Mouse (Mus musculus) limb, embryonic 12.5 days (tissue): Measurements from ENCODE around the gene Spg11. TPM values are rescaled to one million over a fixed set of nuclear protein-coding genes. Genes with fewer than 3 reads are reported as not detected.

Source experiments
- ATAC-seq: fragments of 200-750 bp; cut with Nextera tagmentation; 2 replicates; pipeline ENCODE4 v1.8.0; 2017; ENCODE audit warnings: low read depth, moderate TSS enrichment; ENCODE audit not compliant: insufficient number of reproducible peaks, insufficient read depth, low FRiP score, low TSS enrichment
- H3K27ac ChIP-seq: fragments of 300-500 bp; sonication (generic); 2 replicates; pipeline ENCODE4 v1.5.1; 2016; ENCODE audit warnings: mild to moderate bottlenecking, moderate library complexity
- H3K27me3 ChIP-seq: fragments of 300-500 bp; sonication (generic); 2 replicates; pipeline ENCODE4 v1.6.1; 2016; ENCODE audit warnings: mild to moderate bottlenecking, moderate library complexity
- H3K36me3 ChIP-seq: fragments of 300-500 bp; sonication (generic); 2 replicates; pipeline ENCODE4 v1.6.1; 2016; ENCODE audit warnings: mild to moderate bottlenecking, moderate library complexity
- H3K4me1 ChIP-seq: fragments of 300-500 bp; sonication (generic); replicated peaks from 2 replicates; pipeline ENCODE4 v1.6.1; 2016
- H3K4me2 ChIP-seq: fragments of 300-500 bp; sonication (generic); 2 replicates; pipeline ENCODE4 v1.6.1; 2016; ENCODE audit warnings: mild to moderate bottlenecking, moderate library complexity
- H3K4me3 ChIP-seq: fragments of 300-500 bp; sonication (generic); replicated peaks from 2 replicates; pipeline ENCODE4 v1.5.1; 2016; ENCODE audit warnings: mild to moderate bottlenecking
- H3K9ac ChIP-seq: fragments of 300-500 bp; sonication (generic); replicated peaks from 2 replicates; pipeline ENCODE4 v1.6.1; 2016; ENCODE audit warnings: mild to moderate bottlenecking, moderate library complexity
- H3K9me3 ChIP-seq: fragments of 300-500 bp; sonication (generic); 2 replicates; pipeline ENCODE4 v1.6.1; 2016; ENCODE audit warnings: mild to moderate bottlenecking, moderate library complexity
- WGBS: fragments of 180-500 bp; shearing (Covaris S2); methylation state at CpG from one replicate; pipeline ENCODE4 v1.1.7; 2016; 5-methylcytosine and 5-hydroxymethylcytosine counted together
- polyA plus RNA-seq: library from polyadenylated mRNA; unstranded; fragments of >200 nt; fragmentation: Nextera tagmentation; extraction: Ambion mirVana; gene quantifications from 2 replicates; pipeline ENCODE4 v1.2.1, GENCODE M21; 2016

Spg11 gene
- polyA plus RNA-seq, 1 experiment from 2014 or later = 12.1 TPM

DNA sequence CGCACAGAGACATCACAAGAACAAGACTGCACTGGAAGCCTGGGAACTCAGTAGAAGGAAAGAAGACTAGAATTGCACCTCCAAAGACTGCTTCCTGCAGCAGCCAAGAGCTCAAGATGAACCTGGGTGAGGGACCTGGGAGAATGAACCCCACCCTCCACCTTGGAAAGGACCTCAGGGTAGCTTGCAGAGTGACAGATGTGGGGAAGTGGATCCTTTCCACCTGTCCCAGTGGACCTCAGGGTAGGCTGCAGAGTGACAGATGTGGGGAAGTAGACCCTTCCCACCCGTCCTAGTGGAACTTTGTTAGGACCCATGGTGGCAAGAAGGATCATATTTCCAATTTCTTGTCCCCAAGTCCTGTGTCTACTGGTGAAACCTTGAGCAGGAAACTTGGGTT is 37.1 kb upstream of the Spg11 start:
- Histone ChIP-seq H3K4me2 (no peak overlapping the region), H3K27ac (no peak overlapping the region), H3K4me3 (no peak overlapping the region), H3K36me3 (peaks cover 20% of the 10 kb centered on the region; the same call in 1 of the 2 replicates), H3K9ac (no peak overlapping the region), H3K9me3 (no peaks in the 10 kb centered on the region), H3K27me3 (no peaks in the 10 kb centered on the region), H3K4me1 (no peaks in the 10 kb centered on the region)
- no peak for ATAC-seq
- WGBS = 78% methylated on average over 2 of the region's 2 CpGs

DNA sequence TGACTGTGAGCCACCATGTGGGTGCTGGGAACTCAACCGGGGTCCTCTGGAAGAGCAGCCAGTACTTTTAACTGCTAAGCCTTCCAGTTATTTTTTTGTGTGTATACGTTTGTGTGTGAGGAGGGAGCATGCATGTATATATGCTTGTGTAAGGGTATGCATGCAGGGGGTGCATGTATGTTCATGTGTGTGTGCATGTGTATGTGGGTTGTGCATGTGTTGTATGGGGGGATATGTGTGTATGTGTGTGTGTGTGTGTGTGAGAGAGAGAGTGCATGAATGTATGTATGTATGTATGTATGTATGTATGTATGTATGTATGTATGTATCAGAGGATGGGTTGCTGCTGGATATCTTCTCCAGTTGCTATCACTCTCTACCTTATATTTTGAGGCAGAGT is 36.3 kb upstream of the Spg11 start:
- Histone ChIP-seq H3K27me3 (no peaks in the 10 kb centered on the region), H3K9ac (no peak overlapping the region), H3K36me3 (peaks cover 20% of the 10 kb centered on the region; the same call in 1 of the 2 replicates), H3K9me3 (no peaks in the 10 kb centered on the region), H3K4me2 (no peak overlapping the region), H3K27ac (no peak overlapping the region), H3K4me1 (no peaks in the 10 kb centered on the region), H3K4me3 (no peak overlapping the region)
- no peak for ATAC-seq
- 94% methylated on average over 2 of the region's 2 CpGs for WGBS

DNA sequence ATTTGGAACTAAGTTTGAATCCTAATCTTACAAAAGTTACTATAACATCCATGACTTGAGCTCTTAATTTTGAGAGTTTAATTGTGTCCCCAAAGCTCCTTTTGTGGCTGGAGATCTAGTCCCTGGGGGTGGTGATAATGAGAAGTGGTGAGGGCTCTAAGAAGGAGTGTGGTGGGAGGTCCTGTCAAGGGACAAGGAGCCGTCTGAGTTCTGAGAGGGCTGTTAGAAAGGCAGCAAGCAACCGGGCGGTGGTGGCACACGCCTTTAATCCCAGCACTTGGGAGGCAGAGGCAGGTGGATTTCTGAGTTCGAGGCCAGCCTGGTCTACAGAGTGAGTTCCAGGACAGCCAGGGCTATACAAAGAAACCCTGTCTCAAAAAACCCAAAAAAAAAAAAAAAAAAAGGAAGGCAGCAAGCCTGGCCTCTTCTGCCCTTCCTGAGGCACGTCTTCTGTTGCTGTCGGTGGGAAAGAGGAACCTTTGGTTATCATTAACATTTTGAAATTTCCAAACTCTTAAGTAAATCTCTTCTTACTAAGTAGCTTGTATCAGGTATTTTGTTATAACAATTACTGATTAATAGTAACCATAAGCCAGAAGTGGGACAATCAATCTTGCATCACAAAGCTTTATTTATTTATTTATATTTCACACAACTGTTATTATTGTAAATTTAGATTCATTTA is 35.6 kb upstream of the Spg11 start:
- Histone ChIP-seq H3K9me3 (no peaks in the 10 kb centered on the region), H3K4me1 (no peaks in the 10 kb centered on the region; the same call in 1 of the 2 replicates), H3K36me3 (peaks cover 20% of the 10 kb centered on the region; the same call in 1 of the 2 replicates), H3K4me3 (no peak overlapping the region), H3K27ac (no peak overlapping the region), H3K27me3 (no peaks in the 10 kb centered on the region), H3K9ac (no peak overlapping the region), H3K4me2 (no peak overlapping the region)
- WGBS = 85% methylated on average over 7 of the region's 7 CpGs
- no peak for ATAC-seq

DNA sequence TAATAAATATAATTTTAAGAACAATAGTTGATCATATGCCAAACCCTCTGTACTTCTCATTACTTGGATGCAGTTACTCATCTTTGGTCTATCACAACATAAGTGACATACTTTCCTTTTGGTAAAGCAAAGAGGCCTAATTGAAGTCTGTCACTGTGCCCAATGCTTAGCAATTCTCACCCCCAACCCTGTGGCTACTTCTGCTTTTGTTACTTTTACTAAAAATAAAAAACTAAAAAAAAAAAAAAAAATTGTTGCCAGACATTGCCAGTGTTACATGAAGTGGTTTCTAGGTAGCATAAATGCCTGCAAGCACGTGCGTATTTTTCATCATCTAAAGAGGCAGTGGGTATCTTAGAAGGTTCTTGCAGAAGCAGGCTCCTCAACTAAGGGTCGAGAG is 34.7 kb upstream of the Spg11 start:
- Histone ChIP-seq H3K4me2 (no peak overlapping the region), H3K9me3 (no peaks in the 10 kb centered on the region), H3K4me1 (no peaks in the 10 kb centered on the region; the same call in 1 of the 2 replicates), H3K27ac (no peak overlapping the region), H3K4me3 (no peak overlapping the region), H3K9ac (no peak overlapping the region), H3K36me3 (peaks cover 20% of the 10 kb centered on the region; the same call in 1 of the 2 replicates), H3K27me3 (no peaks in the 10 kb centered on the region)
- no peak for ATAC-seq
- 81% methylated on average over 3 of the region's 3 CpGs for WGBS

DNA sequence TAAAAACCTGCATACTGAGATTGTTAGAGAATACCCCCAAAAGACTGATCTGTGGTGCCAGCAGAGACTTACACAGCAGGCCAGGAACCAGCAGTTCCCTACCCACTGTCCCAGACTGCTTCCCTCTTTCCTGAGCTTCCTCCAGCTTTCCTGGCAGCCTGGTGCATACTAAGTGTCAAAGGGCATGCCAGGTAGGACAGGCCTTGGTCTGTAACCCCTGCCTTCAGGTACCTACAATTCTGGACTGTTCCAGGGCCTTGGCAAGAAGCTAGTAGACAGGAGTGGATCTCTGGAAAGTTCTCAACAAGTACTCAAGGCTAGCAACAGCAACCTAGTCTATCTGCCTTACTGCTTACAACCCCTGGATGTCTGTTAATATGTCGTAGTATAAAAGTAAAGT is 33.0 kb upstream of the Spg11 start:
- Histone ChIP-seq H3K4me1 (no peaks in the 10 kb centered on the region; the same call in 1 of the 2 replicates), H3K36me3 (peaks cover 20% of the 10 kb centered on the region; the same call in 1 of the 2 replicates), H3K27me3 (no peaks in the 10 kb centered on the region), H3K4me2 (no peak overlapping the region), H3K27ac (no peak overlapping the region), H3K9ac (no peak overlapping the region), H3K9me3 (no peaks in the 10 kb centered on the region), H3K4me3 (no peak overlapping the region)
- WGBS = 100% methylated on average over 1 of the region's 1 CpGs
- no peak for ATAC-seq

DNA sequence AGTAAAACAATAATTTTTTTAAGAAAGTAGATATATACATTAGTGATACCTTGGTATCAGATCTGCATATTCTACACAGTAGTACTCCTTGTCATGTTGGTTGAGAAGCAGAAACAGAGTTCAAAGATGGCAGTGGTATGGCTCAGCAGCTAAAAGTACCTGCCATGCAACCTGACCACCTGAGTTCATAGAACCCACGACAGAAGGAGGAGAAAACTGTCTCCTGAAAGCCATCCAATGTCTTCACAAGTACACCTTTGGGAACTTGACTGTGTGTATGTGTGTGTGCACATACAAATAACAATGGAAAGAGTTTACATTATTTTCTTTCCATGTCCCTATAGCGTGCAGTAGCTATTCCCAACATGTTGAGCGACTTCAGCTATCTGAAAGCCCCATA is 31.5 kb upstream of the Spg11 start:
- WGBS = 77% methylated on average over 3 of the region's 3 CpGs
- ATAC-seq = no peak
- H3K9me3 ChIP-seq = no peaks in the 10 kb centered on the region
- H3K9ac ChIP-seq = no peak overlapping the region
- H3K4me3 ChIP-seq = no peak overlapping the region
- H3K4me1 ChIP-seq = no peaks in the 10 kb centered on the region; the same call in 1 of the 2 replicates
- H3K27me3 ChIP-seq = no peaks in the 10 kb centered on the region
- peaks cover 16% of the 10 kb centered on the region; the same call in 1 of the 2 replicates for H3K36me3 ChIP-seq
- no peak overlapping the region for H3K4me2 ChIP-seq
- H3K27ac ChIP-seq = no peak overlapping the region

DNA sequence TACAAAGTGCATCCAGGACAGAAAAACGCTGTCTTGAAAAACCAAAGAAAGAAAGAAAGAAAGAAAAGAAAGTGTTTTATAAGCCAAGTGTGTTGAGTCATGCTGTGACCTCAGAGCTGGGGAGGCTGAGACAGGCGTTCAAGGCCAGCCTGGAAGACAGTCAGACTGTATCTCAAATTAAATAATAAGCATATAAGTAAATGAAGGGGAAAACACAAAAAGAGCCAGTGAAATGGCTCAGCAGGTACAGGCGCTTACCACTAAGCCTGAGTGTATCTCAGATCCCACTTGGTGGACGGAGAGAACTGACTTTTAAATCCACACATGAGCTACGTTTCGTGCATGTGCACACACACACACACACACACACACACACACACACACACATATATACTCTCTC is 31.1 kb upstream of the Spg11 start:
- peaks cover 12% of the 10 kb centered on the region; the same call in 1 of the 2 replicates for H3K36me3 ChIP-seq
- H3K9ac ChIP-seq = no peak overlapping the region
- H3K27ac ChIP-seq = no peak overlapping the region
- H3K4me2 ChIP-seq = peak overlapping the region; percentile 61; the same call in 1 of the 2 replicates
- H3K27me3 ChIP-seq = no peaks in the 10 kb centered on the region
- H3K4me1 ChIP-seq = no peaks in the 10 kb centered on the region; the same call in 1 of the 2 replicates
- 89% methylated on average over 6 of the region's 6 CpGs for WGBS
- no peak overlapping the region for H3K4me3 ChIP-seq
- H3K9me3 ChIP-seq = no peaks in the 10 kb centered on the region
- ATAC-seq = no peak

DNA sequence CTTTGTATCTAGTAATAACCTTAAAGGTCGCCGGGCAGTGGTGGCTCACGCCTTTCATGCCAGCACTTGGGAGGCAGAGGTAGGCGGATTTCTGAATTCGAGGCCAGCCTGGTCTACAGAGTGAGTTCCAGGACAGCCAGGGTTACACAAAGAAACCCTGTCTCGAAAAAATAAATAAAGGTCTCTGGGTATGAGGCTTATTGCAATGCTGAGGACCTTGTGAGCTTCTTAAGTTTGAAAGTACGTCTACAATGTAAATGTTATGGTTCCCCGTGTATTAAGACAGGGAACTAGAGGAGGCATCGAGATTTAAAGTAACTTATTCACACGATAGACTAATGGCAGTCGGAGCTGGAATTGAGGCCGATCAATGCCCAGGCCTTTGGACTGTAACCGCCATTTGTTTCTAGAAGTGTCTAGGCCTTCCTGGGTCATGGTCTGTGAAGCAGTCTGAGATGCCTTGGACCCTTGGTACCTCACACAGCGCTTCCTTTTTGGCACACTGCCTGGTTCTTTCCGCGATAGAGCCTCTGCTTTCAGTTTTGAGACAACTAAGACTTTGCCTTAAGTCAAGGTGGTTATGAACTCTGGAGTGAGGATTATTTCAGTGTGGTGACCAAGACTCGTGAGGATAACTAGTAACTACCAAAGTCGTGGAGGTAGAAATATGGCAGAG is 30.2 kb upstream of the Spg11 start:
- Histone ChIP-seq H3K9ac (peak overlapping the region; percentile 74), H3K27ac (no peak overlapping the region), H3K9me3 (no peaks in the 10 kb centered on the region), H3K4me2 (peak overlapping the region; percentile 61), H3K27me3 (no peaks in the 10 kb centered on the region), H3K4me1 (no peaks in the 10 kb centered on the region; the same call in 1 of the 2 replicates), H3K4me3 (peak overlapping the region; percentile 70), H3K36me3 (peaks cover 11% of the 10 kb centered on the region; the same call in 1 of the 2 replicates)
- ATAC-seq = no peak
- 37% methylated on average over 18 of the region's 18 CpGs for WGBS

DNA sequence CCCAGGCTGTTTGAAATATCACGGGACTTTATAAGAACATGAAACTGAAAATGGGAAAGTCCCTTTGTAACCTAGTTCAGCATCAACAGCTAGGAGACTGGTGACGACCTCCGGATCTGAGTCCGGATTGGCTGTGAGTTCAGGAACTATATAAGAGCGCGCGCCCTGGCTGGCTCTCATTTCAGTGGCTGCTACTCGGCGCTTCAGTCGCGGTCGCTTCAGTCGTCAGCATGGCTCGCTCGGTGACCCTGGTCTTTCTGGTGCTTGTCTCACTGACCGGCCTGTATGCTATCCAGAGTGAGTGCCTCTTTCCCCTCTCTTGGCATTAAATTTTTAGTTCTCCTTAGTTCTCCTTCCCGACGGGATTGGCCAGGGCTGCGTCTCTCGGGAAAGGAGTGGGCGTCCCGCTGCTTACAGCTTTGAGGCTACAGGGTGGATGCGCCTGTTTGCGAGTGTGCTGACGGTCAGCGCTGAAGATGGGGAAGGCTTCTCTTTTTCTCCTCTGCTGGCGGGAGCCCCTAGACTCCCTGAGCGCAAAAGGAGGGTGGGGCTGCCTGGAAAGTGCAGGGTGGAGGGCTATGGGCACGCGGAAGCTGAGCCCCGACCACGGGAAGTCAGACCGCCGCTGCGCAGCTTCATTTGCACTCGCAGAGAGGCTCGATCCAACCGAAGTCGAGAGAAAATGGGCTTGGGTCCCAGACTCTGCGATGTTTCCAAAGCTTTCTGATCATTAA is 29.5 kb upstream of the Spg11 start, which contains the start of gene B2m:
TSS of gene B2m (plus strand) at position 179 of the 734 bp plus-strand sequence.
- no peaks in the 10 kb centered on the region; the same call in 1 of the 2 replicates for H3K4me1 ChIP-seq
- peak within 1 kb of the TSS; percentile 75 for H3K27ac ChIP-seq

DNA sequence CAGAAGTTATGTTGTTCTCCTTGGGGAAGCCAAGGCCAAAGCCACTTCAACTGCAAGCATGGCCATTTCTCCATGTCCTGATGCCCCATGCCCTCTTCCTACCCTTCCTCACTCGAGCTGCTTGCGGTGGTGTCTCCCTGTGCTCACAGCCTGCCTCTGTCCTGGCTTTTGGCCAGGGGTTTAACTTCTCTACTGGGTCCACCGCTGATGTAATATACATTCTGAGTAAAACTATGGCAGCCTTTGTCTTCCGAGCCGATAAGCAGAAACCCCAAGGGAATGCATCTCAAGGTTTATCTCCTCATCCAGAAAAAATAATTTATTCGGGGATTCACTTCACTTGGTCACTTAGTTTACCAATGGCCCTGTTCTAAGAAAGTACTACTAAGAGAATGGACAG is 28.5 kb upstream of the Spg11 start:
- Histone ChIP-seq H3K4me3 (no peak overlapping the region), H3K9me3 (no peaks in the 10 kb centered on the region), H3K4me2 (no peak overlapping the region), H3K27me3 (no peaks in the 10 kb centered on the region), H3K4me1 (no peaks in the 10 kb centered on the region; the same call in 1 of the 2 replicates), H3K36me3 (peaks cover 6% of the 10 kb centered on the region; the same call in 1 of the 2 replicates), H3K9ac (no peak overlapping the region), H3K27ac (no peak overlapping the region)
- no peak for ATAC-seq
- WGBS = 86% methylated on average over 6 of the region's 6 CpGs

More for the DNA sequence above, 29.5 kb upstream of the Spg11 start, which contains the start of gene B2m:
- peak within 1 kb of the TSS; percentile 61 for H3K4me2 ChIP-seq
- ATAC-seq = peak; percentile 95
- H3K9me3 ChIP-seq = no peaks in the 10 kb centered on the region
- peak within 1 kb of the TSS; percentile 70 for H3K4me3 ChIP-seq
- WGBS = under 1% methylated on average over 40 of the region's 40 CpGs
- peak within 1 kb of the TSS; percentile 74 for H3K9ac ChIP-seq
- H3K27me3 ChIP-seq = no peaks in the 10 kb centered on the region
- peaks cover 11% of the 10 kb centered on the region; the same call in 1 of the 2 replicates for H3K36me3 ChIP-seq

DNA sequence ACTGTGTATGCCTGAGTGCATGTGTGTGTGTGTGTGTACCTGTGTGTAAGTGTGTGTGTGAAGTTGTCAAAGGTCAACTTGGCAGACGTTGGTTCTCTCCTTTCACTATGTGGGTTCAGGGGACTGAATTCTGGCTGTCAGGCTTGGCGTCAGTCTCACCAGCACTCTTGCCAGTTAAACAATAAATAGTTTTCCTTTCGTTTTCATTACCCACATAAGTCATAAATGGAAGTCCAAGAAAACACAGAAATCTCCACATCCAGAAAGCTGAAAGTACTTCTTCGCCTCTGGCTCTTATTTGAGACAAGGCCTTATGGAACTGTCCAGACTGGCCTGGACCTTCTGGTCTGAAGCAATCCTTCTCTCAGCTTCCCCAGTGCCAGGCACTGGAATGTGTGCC is 27.6 kb upstream of the Spg11 start:
- Histone ChIP-seq H3K4me2 (no peak overlapping the region), H3K4me1 (no peaks in the 10 kb centered on the region; the same call in 1 of the 2 replicates), H3K9ac (no peak overlapping the region), H3K4me3 (no peak overlapping the region), H3K27ac (no peak overlapping the region), H3K9me3 (no peaks in the 10 kb centered on the region), H3K36me3 (no peaks in the 10 kb centered on the region), H3K27me3 (no peaks in the 10 kb centered on the region)
- WGBS = 66% methylated on average over 4 of the region's 4 CpGs
- no peak for ATAC-seq
